Mouse (Mus musculus) olfactory bulb, adult 2 months (tissue): ENCODE measurements at regions not wholly inside any gene's neighbourhood (a gene's known extent, or its start where the extent isn't known, plus 50 kb on each side); places are given as distances from the start of the nearest gene placed in this dataset.

ENCODE experiments used
- CTCF ChIP-seq: fragments of 200-500 bp; IDR thresholded peaks from 2 replicates; pipeline ENCODE4 v1.5.1; 2012; ENCODE audit warnings: low read depth, mild to moderate bottlenecking, low read length, moderate library complexity; ENCODE audit not compliant: insufficient read depth
- POLR2A ChIP-seq: fragments of 200-500 bp; IDR thresholded peaks from 2 replicates; pipeline ENCODE4 v1.6.1; 2012; ENCODE audit warnings: mild to moderate bottlenecking, low read depth, low read length, moderate library complexity; ENCODE audit not compliant: insufficient read depth

DNA sequence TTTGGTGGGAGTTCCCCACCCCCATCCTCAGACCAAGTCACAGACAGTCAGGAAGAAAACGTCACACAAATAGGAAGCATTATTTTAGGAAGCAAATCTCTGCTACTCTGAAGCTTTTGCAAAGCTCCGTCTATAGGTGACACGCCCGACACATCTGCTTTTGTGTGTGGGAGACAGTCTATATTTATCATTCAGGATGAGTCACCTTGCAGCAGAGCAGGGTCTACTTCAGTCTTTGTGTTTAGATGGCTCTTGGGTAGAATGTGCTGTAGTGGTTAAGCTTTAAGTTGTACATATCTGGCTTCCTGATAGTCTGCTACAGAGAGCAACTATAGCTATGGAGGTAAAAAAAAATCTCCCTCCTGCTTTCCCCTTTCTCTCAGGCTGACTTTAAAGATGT, 415.8 kb upstream of the Prickle1 start:
- TF ChIP-seq CTCF (no peak), POLR2A (no peak)
